Mouse (Mus musculus): ENCODE measurements around the gene Lhx5. TPM values are rescaled to one million over a fixed set of nuclear protein-coding genes. Genes with fewer than 3 reads are reported as not detected.

Gene Lhx5
- polyA plus RNA-seq, 1 experiment from 2014 or later, result not detected

DNA sequence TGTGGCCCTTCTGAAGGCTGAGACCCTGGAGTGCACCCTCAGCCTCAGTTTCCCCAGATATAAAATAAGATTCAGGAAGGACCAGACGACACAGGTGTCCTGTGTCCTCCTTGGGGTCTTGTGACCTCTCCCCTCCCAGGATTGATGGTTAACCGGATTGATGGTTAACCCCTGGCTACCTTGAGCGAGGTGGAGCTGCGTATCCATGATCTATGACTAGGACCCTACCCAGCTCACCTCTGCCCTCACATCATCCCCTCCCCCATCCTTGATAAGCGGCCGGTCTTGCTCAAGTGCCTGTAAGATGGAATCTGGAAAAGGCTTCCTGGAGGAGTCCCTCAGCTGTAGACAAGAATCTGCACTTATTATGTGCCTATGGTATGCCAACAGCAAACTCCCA, 37.3 kb downstream of the Lhx5 start:
- H3K27ac ChIP-seq (ENCODE audit: low read length), result no peak overlapping the region
- no peak overlapping the region for H3K4me3 ChIP-seq (ENCODE audit: low read length)
- no peaks in the 10 kb centered on the region for H3K36me3 ChIP-seq (ENCODE audit: control insufficient read depth, insufficient read depth, low read length)
- ATAC-seq, result no peak
- WGBS, result 66% methylated on average over 6 of the region's 6 CpGs
- no peaks in the 10 kb centered on the region for H3K27me3 ChIP-seq (replicated peaks; ENCODE audit: control insufficient read depth, insufficient read depth, low read length)
- no peak overlapping the region for H3K9ac ChIP-seq (ENCODE audit: low read depth, low read length)
- H3K9me3 ChIP-seq (ENCODE audit: control insufficient read depth, low read length), result no peaks in the 10 kb centered on the region; the same call in 1 of the 2 replicates
- no peak overlapping the region for H3K4me2 ChIP-seq (ENCODE audit: low read depth, low read length)
- peaks cover 6% of the 10 kb centered on the region for H3K4me1 ChIP-seq (ENCODE audit: control insufficient read depth, insufficient read depth, low read length)

DNA sequence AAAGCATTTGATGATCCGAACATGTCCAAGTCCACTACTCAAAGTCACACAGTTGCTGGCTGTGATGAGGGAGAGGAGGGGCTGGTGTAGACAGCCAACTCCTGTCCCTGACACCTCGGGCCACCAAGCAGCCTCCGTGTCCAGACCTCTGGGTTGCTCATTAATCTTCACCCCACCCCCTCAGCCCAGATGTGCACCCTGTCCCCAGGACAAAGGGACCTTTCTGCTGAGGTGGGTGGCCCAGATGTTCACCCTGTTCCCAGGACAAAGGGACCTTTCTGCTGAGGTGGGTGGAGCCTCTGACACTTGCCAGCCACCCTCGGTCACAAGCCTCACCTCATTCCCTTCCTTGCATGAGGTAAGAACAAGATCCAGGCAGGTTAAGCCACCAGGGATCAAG, 40.0 kb downstream of the Lhx5 start:
- Histone ChIP-seq H3K27ac (ENCODE audit: low read length) (no peak overlapping the region), H3K27me3 (replicated peaks; ENCODE audit: control insufficient read depth, insufficient read depth, low read length) (no peaks in the 10 kb centered on the region; the same call in 1 of the 2 replicates), H3K9me3 (ENCODE audit: control insufficient read depth, low read length) (no peaks in the 10 kb centered on the region), H3K9ac (ENCODE audit: low read depth, low read length) (no peak overlapping the region), H3K4me3 (ENCODE audit: low read length) (no peak overlapping the region), H3K36me3 (ENCODE audit: control insufficient read depth, insufficient read depth, low read length) (no peaks in the 10 kb centered on the region), H3K4me2 (ENCODE audit: low read depth, low read length) (no peak overlapping the region), H3K4me1 (ENCODE audit: control insufficient read depth, insufficient read depth, low read length) (peaks cover 9% of the 10 kb centered on the region)
- ATAC-seq, result peak; percentile 47
- WGBS, result 40% methylated on average over 4 of the region's 4 CpGs

DNA sequence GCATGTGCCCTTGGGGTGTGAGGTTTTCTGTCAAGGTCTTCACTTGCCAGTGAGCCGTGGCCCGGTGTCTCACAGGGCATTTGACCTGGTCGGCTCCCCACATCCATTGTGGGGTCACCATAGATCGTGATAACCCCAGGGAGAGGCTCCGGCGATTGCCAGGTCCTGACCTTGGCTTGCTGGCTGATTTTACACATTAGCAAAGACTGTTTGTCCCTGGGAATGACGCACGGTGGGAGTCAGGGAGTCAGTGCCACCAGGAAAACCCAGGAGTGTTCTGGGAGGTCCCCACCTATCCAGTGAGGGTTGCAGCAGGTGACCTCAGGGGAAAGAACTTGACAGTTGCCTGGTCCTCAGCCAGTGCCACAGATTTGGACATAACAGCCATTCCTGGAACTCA, 41.3 kb downstream of the Lhx5 start, which contains the start of gene Sdsl:
Gene Sdsl, minus strand, starts transcription at position 41 of the 400 bp plus-strand sequence.
- H3K9ac ChIP-seq (ENCODE audit: low read depth, low read length), result no peak within 1 kb of the TSS

DNA sequence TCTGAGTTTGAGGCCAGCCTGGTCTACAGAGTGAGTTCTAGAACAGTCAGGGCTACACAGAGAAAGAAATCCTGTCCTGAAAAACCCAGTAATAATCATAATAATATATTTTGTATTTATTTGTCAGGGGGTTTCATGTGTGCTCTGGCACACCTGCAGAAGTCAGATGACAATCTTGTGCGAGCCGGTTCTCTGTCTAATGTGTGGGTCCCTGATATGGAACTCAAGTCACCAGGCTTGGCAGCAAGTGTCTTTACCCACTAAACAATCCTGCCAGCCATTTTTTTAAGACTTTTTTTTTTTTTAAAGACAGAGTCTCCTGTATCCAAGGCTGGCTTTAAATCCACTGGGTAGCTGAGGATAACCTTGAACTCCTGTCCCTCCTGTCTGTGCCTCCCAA, 41.9 kb downstream of the Lhx5 start:
- 92% methylated on average over 2 of the region's 2 CpGs for WGBS
- Histone ChIP-seq H3K9ac (ENCODE audit: low read depth, low read length) (no peak overlapping the region), H3K4me2 (ENCODE audit: low read depth, low read length) (no peak overlapping the region), H3K4me1 (ENCODE audit: control insufficient read depth, insufficient read depth, low read length) (peaks cover 9% of the 10 kb centered on the region), H3K36me3 (ENCODE audit: control insufficient read depth, insufficient read depth, low read length) (no peaks in the 10 kb centered on the region), H3K4me3 (ENCODE audit: low read length) (no peak overlapping the region), H3K27me3 (replicated peaks; ENCODE audit: control insufficient read depth, insufficient read depth, low read length) (no peaks in the 10 kb centered on the region; the same call in 1 of the 2 replicates), H3K27ac (ENCODE audit: low read length) (no peak overlapping the region), H3K9me3 (ENCODE audit: control insufficient read depth, low read length) (no peaks in the 10 kb centered on the region)
- ATAC-seq, result no peak

More for the DNA sequence above, 41.3 kb downstream of the Lhx5 start, which contains the start of gene Sdsl:
- H3K4me1 ChIP-seq (ENCODE audit: control insufficient read depth, insufficient read depth, low read length), result peaks cover 9% of the 10 kb centered on the region
- H3K36me3 ChIP-seq (ENCODE audit: control insufficient read depth, insufficient read depth, low read length), result no peaks in the 10 kb centered on the region
- H3K4me2 ChIP-seq (ENCODE audit: low read depth, low read length), result no peak within 1 kb of the TSS
- no peaks in the 10 kb centered on the region for H3K9me3 ChIP-seq (ENCODE audit: control insufficient read depth, low read length)
- H3K27ac ChIP-seq (ENCODE audit: low read length), result no peak within 1 kb of the TSS
- H3K27me3 ChIP-seq (replicated peaks; ENCODE audit: control insufficient read depth, insufficient read depth, low read length), result no peaks in the 10 kb centered on the region; the same call in 1 of the 2 replicates
- ATAC-seq, result no peak
- H3K4me3 ChIP-seq (ENCODE audit: low read length), result no peak within 1 kb of the TSS
- WGBS, result 73% methylated on average over 8 of the region's 8 CpGs

DNA sequence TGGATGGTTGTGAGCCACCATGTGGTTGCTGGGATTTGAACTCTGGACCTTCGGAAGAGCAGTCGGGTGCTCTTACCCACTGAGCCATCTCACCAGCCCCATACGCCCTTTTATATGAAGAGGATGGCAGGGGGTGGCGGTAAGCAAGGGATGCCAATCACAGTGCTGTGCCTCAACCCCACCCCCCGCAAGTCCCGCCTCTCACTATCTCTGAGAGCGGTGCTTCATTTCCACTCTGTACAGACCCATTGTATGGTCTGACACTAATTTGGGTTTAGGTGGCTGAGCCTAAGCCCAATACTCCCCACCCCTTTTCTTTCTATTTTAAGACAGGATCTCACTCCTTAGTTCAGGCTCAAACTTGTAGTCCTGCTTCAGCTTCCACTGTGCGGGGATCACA, 44.4 kb downstream of the Lhx5 start:
- H3K4me2 ChIP-seq (ENCODE audit: low read depth, low read length), result no peak overlapping the region
- 54% methylated on average over 8 of the region's 8 CpGs for WGBS
- no peak overlapping the region for H3K27ac ChIP-seq (ENCODE audit: low read length)
- no peaks in the 10 kb centered on the region; the same call in 1 of the 2 replicates for H3K27me3 ChIP-seq (replicated peaks; ENCODE audit: control insufficient read depth, insufficient read depth, low read length)
- ATAC-seq, result no peak
- H3K36me3 ChIP-seq (ENCODE audit: control insufficient read depth, insufficient read depth, low read length), result no peaks in the 10 kb centered on the region
- H3K9ac ChIP-seq (ENCODE audit: low read depth, low read length), result no peak overlapping the region
- H3K4me1 ChIP-seq (ENCODE audit: control insufficient read depth, insufficient read depth, low read length), result peaks cover 9% of the 10 kb centered on the region
- H3K4me3 ChIP-seq (ENCODE audit: low read length), result no peak overlapping the region
- no peaks in the 10 kb centered on the region for H3K9me3 ChIP-seq (ENCODE audit: control insufficient read depth, low read length)

DNA sequence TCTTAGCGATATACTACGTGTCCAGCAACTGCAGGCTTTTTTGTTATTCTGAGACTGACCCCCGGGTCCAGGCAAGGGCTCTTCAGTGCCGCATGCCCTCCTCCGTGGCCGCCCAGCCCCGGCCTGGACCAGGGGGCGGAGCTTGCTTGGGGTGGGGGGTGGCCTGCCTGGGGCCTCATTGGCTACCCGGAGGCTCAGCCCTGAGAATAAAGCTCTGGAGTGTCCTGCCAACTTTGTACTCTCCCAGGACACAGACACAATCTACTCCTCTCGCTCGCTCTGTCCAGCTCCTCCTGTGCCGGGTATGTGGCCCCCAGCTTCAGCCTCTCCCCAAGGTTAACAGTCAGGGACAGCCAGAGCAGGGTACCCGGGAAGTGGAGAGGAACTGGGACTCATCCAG, 44.8 kb downstream of the Lhx5 start, which contains the start of gene Sds:
Gene Sds, plus strand, starts transcription at position 231 of the 400 bp plus-strand sequence.
- WGBS, result 17% methylated on average over 13 of the region's 13 CpGs
- H3K4me2 ChIP-seq (ENCODE audit: low read depth, low read length), result no peak within 1 kb of the TSS
- ATAC-seq, result no peak

DNA sequence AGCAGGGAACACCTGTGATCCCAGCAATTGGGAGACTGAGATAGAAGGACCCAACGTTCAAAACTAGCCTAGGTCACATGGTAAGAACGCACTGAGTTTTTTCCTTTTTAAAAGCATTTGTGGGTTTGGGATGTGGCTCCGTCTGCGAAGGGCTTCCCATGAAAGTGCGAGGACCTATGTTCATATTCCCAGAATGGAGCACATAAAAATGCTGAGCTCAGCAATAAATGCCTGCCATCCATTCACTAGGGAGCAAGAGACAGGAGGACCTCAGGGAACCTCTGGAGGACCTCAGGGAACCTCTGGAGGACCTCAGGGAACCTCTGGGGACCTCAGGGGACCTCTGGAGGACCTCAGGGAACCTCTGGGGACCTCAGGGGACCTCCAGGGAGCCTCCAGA, 46.5 kb downstream of the Lhx5 start:
- WGBS, result 90% methylated on average over 5 of the region's 5 CpGs
- Histone ChIP-seq H3K27me3 (replicated peaks; ENCODE audit: control insufficient read depth, insufficient read depth, low read length) (no peaks in the 10 kb centered on the region; the same call in 1 of the 2 replicates), H3K4me3 (ENCODE audit: low read length) (no peak overlapping the region), H3K27ac (ENCODE audit: low read length) (no peak overlapping the region), H3K4me2 (ENCODE audit: low read depth, low read length) (no peak overlapping the region), H3K36me3 (ENCODE audit: control insufficient read depth, insufficient read depth, low read length) (no peaks in the 10 kb centered on the region), H3K4me1 (ENCODE audit: control insufficient read depth, insufficient read depth, low read length) (0 out of 2 replicates have a peak, but pooled peaks cover 3% of the 10 kb centered on the region), H3K9me3 (ENCODE audit: control insufficient read depth, low read length) (no peaks in the 10 kb centered on the region), H3K9ac (ENCODE audit: low read depth, low read length) (no peak overlapping the region)
- no peak for ATAC-seq

More for the DNA sequence above, 44.8 kb downstream of the Lhx5 start, which contains the start of gene Sds:
- Histone ChIP-seq H3K27ac (ENCODE audit: low read length) (no peak within 1 kb of the TSS), H3K4me3 (ENCODE audit: low read length) (no peak within 1 kb of the TSS), H3K4me1 (ENCODE audit: control insufficient read depth, insufficient read depth, low read length) (peaks cover 7% of the 10 kb centered on the region), H3K36me3 (ENCODE audit: control insufficient read depth, insufficient read depth, low read length) (no peaks in the 10 kb centered on the region), H3K9me3 (ENCODE audit: control insufficient read depth, low read length) (no peaks in the 10 kb centered on the region), H3K9ac (ENCODE audit: low read depth, low read length) (no peak within 1 kb of the TSS), H3K27me3 (replicated peaks; ENCODE audit: control insufficient read depth, insufficient read depth, low read length) (no peaks in the 10 kb centered on the region; the same call in 1 of the 2 replicates)

DNA sequence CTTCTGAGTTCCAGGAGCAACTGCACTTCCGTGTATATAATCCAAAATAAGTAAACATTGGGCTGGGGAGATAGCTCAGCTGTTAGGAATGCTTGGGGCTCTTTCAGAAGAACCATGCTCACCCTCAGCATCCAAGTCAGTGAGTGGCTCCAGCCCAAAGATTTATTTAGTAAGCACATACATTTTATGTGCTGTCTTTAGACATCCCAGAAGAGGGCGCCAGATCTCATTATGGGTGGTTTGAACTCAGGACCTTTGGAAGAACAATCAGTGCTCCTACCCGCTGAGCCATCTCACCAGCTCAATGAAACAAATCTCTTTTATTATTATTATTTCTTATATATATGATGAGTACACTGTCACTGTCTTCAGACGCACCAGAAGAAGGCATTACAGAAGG, 48.0 kb downstream of the Lhx5 start:
- 65% methylated on average over 4 of the region's 4 CpGs for WGBS
- ATAC-seq, result no peak
- no peak overlapping the region for H3K9ac ChIP-seq (ENCODE audit: low read depth, low read length)
- H3K27ac ChIP-seq (ENCODE audit: low read length), result no peak overlapping the region
- no peaks in the 10 kb centered on the region for H3K36me3 ChIP-seq (ENCODE audit: control insufficient read depth, insufficient read depth, low read length)
- H3K27me3 ChIP-seq (replicated peaks; ENCODE audit: control insufficient read depth, insufficient read depth, low read length), result no peaks in the 10 kb centered on the region; the same call in 1 of the 2 replicates
- 0 out of 2 replicates have a peak, but pooled peaks cover 3% of the 10 kb centered on the region for H3K4me1 ChIP-seq (ENCODE audit: control insufficient read depth, insufficient read depth, low read length)
- no peak overlapping the region for H3K4me3 ChIP-seq (ENCODE audit: low read length)
- H3K9me3 ChIP-seq (ENCODE audit: control insufficient read depth, low read length), result no peaks in the 10 kb centered on the region
- H3K4me2 ChIP-seq (ENCODE audit: low read depth, low read length), result no peak overlapping the region

DNA sequence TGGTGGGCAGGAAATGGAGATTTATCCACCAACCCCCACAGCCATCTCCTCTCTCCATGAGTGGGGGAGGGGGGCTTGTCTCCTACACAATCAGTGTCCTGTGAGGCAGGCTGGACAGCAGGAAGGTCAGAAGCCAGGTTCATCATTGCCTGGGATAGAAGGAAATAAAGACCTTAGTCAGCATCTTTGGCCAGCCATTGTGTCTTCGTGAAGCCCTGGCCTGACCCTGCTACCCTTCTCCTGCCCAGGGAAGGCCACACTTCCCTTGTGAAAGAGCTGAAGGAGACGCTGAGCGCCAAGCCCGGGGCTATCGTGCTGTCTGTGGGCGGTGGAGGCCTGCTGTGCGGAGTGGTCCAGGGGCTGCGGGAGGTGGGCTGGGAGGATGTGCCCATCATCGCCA, 49.7 kb downstream of the Lhx5 start:
- Histone ChIP-seq H3K9me3 (ENCODE audit: control insufficient read depth, low read length) (no peaks in the 10 kb centered on the region), H3K4me3 (ENCODE audit: low read length) (no peak overlapping the region), H3K4me1 (ENCODE audit: control insufficient read depth, insufficient read depth, low read length) (0 out of 2 replicates have a peak, but pooled peaks cover 3% of the 10 kb centered on the region), H3K4me2 (ENCODE audit: low read depth, low read length) (no peak overlapping the region), H3K9ac (ENCODE audit: low read depth, low read length) (no peak overlapping the region), H3K27ac (ENCODE audit: low read length) (no peak overlapping the region), H3K36me3 (ENCODE audit: control insufficient read depth, insufficient read depth, low read length) (peaks cover 8% of the 10 kb centered on the region), H3K27me3 (replicated peaks; ENCODE audit: control insufficient read depth, insufficient read depth, low read length) (no peaks in the 10 kb centered on the region; the same call in 1 of the 2 replicates)
- 61% methylated on average over 9 of the region's 9 CpGs for WGBS
- ATAC-seq, result no peak

DNA sequence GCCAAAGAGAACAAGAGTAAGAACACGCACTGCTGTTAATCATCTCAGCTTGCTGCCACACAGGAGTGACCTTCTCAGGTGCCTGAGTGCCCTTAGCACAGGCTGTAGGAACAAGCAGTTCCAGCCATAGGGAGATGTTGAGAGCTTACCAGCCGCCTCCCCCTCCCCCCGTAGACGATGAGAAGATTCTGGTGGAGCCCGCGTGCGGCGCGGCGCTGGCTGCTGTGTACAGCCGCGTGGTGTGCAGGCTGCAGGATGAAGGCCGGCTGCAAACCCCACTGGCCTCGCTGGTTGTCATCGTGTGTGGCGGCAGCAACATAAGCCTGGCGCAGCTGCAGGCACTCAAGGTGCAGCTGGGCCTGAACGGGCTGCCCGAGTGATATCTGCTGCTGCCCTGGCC, 51.9 kb downstream of the Lhx5 start:
- H3K4me2 ChIP-seq (ENCODE audit: low read depth, low read length), result no peak overlapping the region
- H3K9me3 ChIP-seq (ENCODE audit: control insufficient read depth, low read length), result no peaks in the 10 kb centered on the region
- H3K9ac ChIP-seq (ENCODE audit: low read depth, low read length), result no peak overlapping the region
- H3K4me3 ChIP-seq (ENCODE audit: low read length), result no peak overlapping the region
- peaks cover 13% of the 10 kb centered on the region for H3K36me3 ChIP-seq (ENCODE audit: control insufficient read depth, insufficient read depth, low read length)
- H3K27me3 ChIP-seq (replicated peaks; ENCODE audit: control insufficient read depth, insufficient read depth, low read length), result no peaks in the 10 kb centered on the region
- WGBS, result 81% methylated on average over 19 of the region's 19 CpGs
- no peaks in the 10 kb centered on the region for H3K4me1 ChIP-seq (ENCODE audit: control insufficient read depth, insufficient read depth, low read length)
- H3K27ac ChIP-seq (ENCODE audit: low read length), result no peak overlapping the region
- ATAC-seq, result no peak
